In genomic region chr2:143889131-143889859, GRCm38 (mm10) we compare ENCODE assay signal across 12 mouse cellular contexts. TPM values are rescaled to one million over a fixed set of nuclear protein-coding genes. Genes with fewer than 3 reads are reported as not detected.
DNase-seq lines count a peak whose midpoint lies in the region; ATAC-seq and TF ChIP-seq lines count a peak whose summit lies in the region.
"Had no signal": no experiment of that assay in that cellular context is flagged by ENCODE, and none has a peak within 500 bp of the region (broad histone marks: within the 10 kb centered on the region; RNA-seq: fewer than 3 reads in every experiment).

No protein-coding gene starts in this region.

- no peak for ATAC-seq in lung, embryonic 14.5 days (ENCODE audit: insufficient read depth)
- peak; percentile 59 for ATAC-seq in common myeloid progenitor, adult 5-6 weeks (replicated peaks; ENCODE audit: low read depth, poor library complexity, severe bottlenecking)
- no peak for ATAC-seq in limb, embryonic 15.5 days (ENCODE audit: insufficient number of reproducible peaks, low FRiP score, low TSS enrichment, low read depth)
- no peak; the same call in 1 of the 2 replicates for ATAC-seq in stomach, embryonic 14.5 days (ENCODE audit: insufficient number of reproducible peaks, insufficient read depth, low FRiP score, low read depth)
- ATAC-seq: forebrain, embryonic 16.5 days had no signal

- no peaks in the 10 kb centered on the region for H3K4me1 ChIP-seq in lung, embryonic 14.5 days (ENCODE audit: insufficient read depth)
- no peaks in the 10 kb centered on the region for H3K4me1 ChIP-seq in limb, embryonic 15.5 days
- no peaks in the 10 kb centered on the region for H3K4me1 ChIP-seq in stomach, embryonic 14.5 days (ENCODE audit: control insufficient read depth, insufficient read depth, low read length)

- no peaks in the 10 kb centered on the region for H3K9me3 ChIP-seq in lung, embryonic 14.5 days (ENCODE audit: low read depth, low read length)
- H3K9me3 ChIP-seq in limb, embryonic 15.5 days: no peaks in the 10 kb centered on the region
- H3K9me3 ChIP-seq in stomach, embryonic 14.5 days (ENCODE audit: control insufficient read depth, low read depth, low read length): no peaks in the 10 kb centered on the region

- TF ChIP-seq CTCF in lung, embryonic 14.5 days (IDR thresholded peaks at IDR 0.05; ENCODE audit: low read depth): no peak

- no peak overlapping the region for H3K4me3 ChIP-seq in lung, embryonic 14.5 days (ENCODE audit: low read depth, low read length)
- H3K4me3 ChIP-seq in limb, embryonic 15.5 days: no peak overlapping the region
- H3K4me3 ChIP-seq in stomach, embryonic 14.5 days (ENCODE audit: low read depth, low read length): no peak overlapping the region

- no peak overlapping the region for H3K9ac ChIP-seq in lung, embryonic 14.5 days
- H3K9ac ChIP-seq in limb, embryonic 15.5 days: no peak overlapping the region
- H3K9ac ChIP-seq in stomach, embryonic 14.5 days (replicated peaks; ENCODE audit: low read depth, low read length): no peak overlapping the region

- no peak for DNase-seq in lung, embryonic 14.5 days
- no peak for DNase-seq in lung, postnatal 25 days (ENCODE audit: low spot score)
- no peak for DNase-seq in frontal cortex, postnatal 36 days (ENCODE audit: low spot score in 2 of 2)
- no peak for DNase-seq in embryo, embryonic 10 days (ENCODE audit: low spot score)
- DNase-seq: cerebellum, adult 11-12 months; heart, postnatal 36 days; layer of hippocampus, postnatal 36 days; right cerebral cortex, postnatal 14 days had no signal

- WGBS in lung, embryonic 14.5 days: 67% methylated on average over 15 of the region's 15 CpGs
- WGBS in limb, embryonic 15.5 days: 78% methylated on average over 15 of the region's 15 CpGs
- WGBS in stomach, embryonic 14.5 days: 76% methylated on average over 15 of the region's 15 CpGs

- no peaks in the 10 kb centered on the region for H3K27me3 ChIP-seq in lung, embryonic 14.5 days (ENCODE audit: insufficient read depth, low read length)
- H3K27me3 ChIP-seq in limb, embryonic 15.5 days: no peaks in the 10 kb centered on the region
- H3K27me3 ChIP-seq in stomach, embryonic 14.5 days (ENCODE audit: control insufficient read depth, insufficient read depth, low read length): no peaks in the 10 kb centered on the region

- H3K36me3 ChIP-seq in lung, embryonic 14.5 days (ENCODE audit: insufficient read depth): no peaks in the 10 kb centered on the region
- H3K36me3 ChIP-seq in limb, embryonic 15.5 days: no peaks in the 10 kb centered on the region
- no peaks in the 10 kb centered on the region for H3K36me3 ChIP-seq in stomach, embryonic 14.5 days (ENCODE audit: control insufficient read depth, insufficient read depth, low read length)

- peak overlapping the region; percentile 29 for H3K4me2 ChIP-seq in lung, embryonic 14.5 days
- no peak overlapping the region for H3K4me2 ChIP-seq in limb, embryonic 15.5 days
- H3K4me2 ChIP-seq in stomach, embryonic 14.5 days (replicated peaks; ENCODE audit: low read depth, low read length): no peak overlapping the region; the same call in 1 of the 2 replicates

- peak overlapping the region; percentile 81 for H3K27ac ChIP-seq in lung, embryonic 14.5 days (ENCODE audit: low read depth)
- H3K27ac ChIP-seq in limb, embryonic 15.5 days: peak overlapping the region; percentile 44
- peak overlapping the region; percentile 80; the same call in 1 of the 2 replicates for H3K27ac ChIP-seq in stomach, embryonic 14.5 days (ENCODE audit: low read length)

RNA-seq across cellular contexts. Expression of gene Dstn, which starts 25.8 kb away (rescaled TPM):
- polyA plus RNA-seq in lung, embryonic 14.5 days (2014; fragmentation: Nextera tagmentation; extraction: Ambion mirVana): 473 and 523 TPM in 2 replicates
- 85.4 and 94.1 TPM in 2 replicates for total RNA-seq in common myeloid progenitor, adult 5-6 weeks (2017)
- 458 and 484 TPM in 2 replicates for polyA plus RNA-seq in limb, embryonic 15.5 days (2015; fragmentation: Nextera tagmentation; extraction: Ambion mirVana)
- 841 and 854 TPM in 2 replicates for polyA plus RNA-seq in stomach, embryonic 14.5 days (2014; fragmentation: Nextera tagmentation; extraction: Ambion mirVana)

RNA-seq across cellular contexts. Expression of gene Bfsp1, which starts 26.3 kb away (rescaled TPM):
- polyA plus RNA-seq in lung, embryonic 14.5 days (2014; fragmentation: Nextera tagmentation; extraction: Ambion mirVana): 1.6 and 2.0 TPM in 2 replicates
- not detected in 2 replicates for total RNA-seq in common myeloid progenitor, adult 5-6 weeks (2017)
- 2.8 and 2.9 TPM in 2 replicates for polyA plus RNA-seq in limb, embryonic 15.5 days (2015; fragmentation: Nextera tagmentation; extraction: Ambion mirVana)
- polyA plus RNA-seq in stomach, embryonic 14.5 days (2014; fragmentation: Nextera tagmentation; extraction: Ambion mirVana): 0.93 and 1.6 TPM in 2 replicates
